Mouse (Mus musculus): ENCODE measurements around the gene Rcbtb2.

DNA sequence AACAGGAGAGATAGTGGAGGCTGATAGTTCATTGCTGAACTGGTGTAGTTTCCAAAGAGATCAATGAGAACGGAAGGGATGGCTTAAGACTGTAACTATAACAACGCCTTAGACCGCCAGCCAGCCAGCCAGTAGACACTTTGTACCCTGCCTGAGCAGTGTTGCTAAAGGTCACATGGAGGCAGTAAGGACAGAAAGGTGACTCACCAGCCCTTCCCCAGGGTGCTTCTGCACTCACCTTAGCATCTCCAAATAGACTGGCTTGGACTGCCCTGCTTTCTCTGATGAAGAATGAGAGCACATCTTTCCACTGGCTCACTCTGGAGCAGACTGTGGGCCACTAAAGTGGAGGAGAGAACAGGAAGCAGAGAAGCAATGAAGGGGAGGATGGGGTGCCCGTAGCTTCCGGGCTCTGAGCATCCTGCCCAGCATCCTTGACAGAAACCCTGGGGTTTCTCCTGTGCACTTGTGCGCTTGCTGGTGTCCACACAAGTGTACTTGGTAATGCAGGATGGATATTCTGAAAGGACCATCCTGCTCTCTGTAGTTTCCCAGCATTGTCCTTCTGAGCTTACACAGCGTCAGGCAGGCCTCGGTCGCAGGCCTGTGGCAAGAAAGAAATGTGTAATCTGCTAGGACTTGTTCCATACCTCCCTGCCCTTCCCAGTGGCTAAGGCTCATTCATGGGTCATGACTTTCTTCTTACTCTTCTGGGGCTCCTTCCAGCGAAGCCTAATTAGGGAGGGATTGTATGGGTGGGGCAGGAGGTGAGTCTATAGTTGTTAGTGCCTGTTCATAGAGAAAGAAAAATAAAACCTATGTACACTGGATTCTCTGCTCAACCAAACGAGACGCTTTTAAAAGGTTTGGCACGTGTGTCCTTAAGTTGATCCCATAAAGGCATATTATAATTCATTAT, 47.3 kb downstream of the Rcbtb2 start:
- TF ChIP-seq CTCF (IDR thresholded peaks at IDR 0.05; ENCODE audit: borderline replicate concordance, insufficient read depth, low read depth, low read length) (no peak), POLR2A (IDR thresholded peaks at IDR 0.05; ENCODE audit: borderline replicate concordance, insufficient read depth, low read length) (no peak)
